Mouse (Mus musculus): ENCODE data around the gene Npr2. TPM values are rescaled to one million over a fixed set of nuclear protein-coding genes. Genes with fewer than 3 reads are reported as not detected.
A peak's percentile ranks its signal among the peaks of the same experiment; 100 is the strongest.

The Npr2 gene
- polyA plus RNA-seq, 1 experiment from 2014 or later, result 14.4 TPM

- H3K9ac ChIP-seq (replicated peaks), result no peak overlapping the region
- 8% methylated on average over 5 of the region's 5 CpGs for WGBS
- H3K9me3 ChIP-seq, result peaks cover 5% of the 10 kb centered on the region
- H3K4me3 ChIP-seq (replicated peaks), result no peak overlapping the region
- H3K27me3 ChIP-seq, result peaks cover 19% of the 10 kb centered on the region
- peaks cover 35% of the 10 kb centered on the region for H3K4me1 ChIP-seq (replicated peaks)
- H3K36me3 ChIP-seq, result no peaks in the 10 kb centered on the region
- ATAC-seq (ENCODE audit: insufficient number of reproducible peaks, insufficient read depth, low FRiP score, low TSS enrichment, low read depth), result peak; percentile 57
- 0 out of 2 replicates have a peak overlapping the region, but pooled peaks have one; percentile 88 for H3K4me2 ChIP-seq
- peak overlapping the region; percentile 72; the same call in 1 of the 2 replicates for H3K27ac ChIP-seq
Observed at GRCm38 (mm10) chr4:43630030-43630581, 1.6 kb upstream of the Npr2 start.

- ATAC-seq (ENCODE audit: insufficient number of reproducible peaks, insufficient read depth, low FRiP score, low TSS enrichment, low read depth), result 0 out of 2 replicates have a peak, but pooled peaks have one; percentile 11
- Histone ChIP-seq H3K9ac (replicated peaks) (peak overlapping the region; percentile 96), H3K27me3 (peaks cover 19% of the 10 kb centered on the region), H3K27ac (peak overlapping the region; percentile 72; the same call in 1 of the 2 replicates), H3K4me1 (replicated peaks) (peaks cover 35% of the 10 kb centered on the region), H3K4me3 (replicated peaks) (peak overlapping the region; percentile 74; the same call in 1 of the 2 replicates), H3K9me3 (no peaks in the 10 kb centered on the region), H3K36me3 (no peaks in the 10 kb centered on the region), H3K4me2 (peak overlapping the region; percentile 88)
- 23% methylated on average over 5 of the region's 5 CpGs for WGBS
Observed at GRCm38 (mm10) chr4:43630671-43631045, 1.1 kb upstream of the Npr2 start.

GRCm38 (mm10) chr4:43631956-43632920 lies 503 bp downstream of the Npr2 start:
- ATAC-seq (ENCODE audit: insufficient number of reproducible peaks, insufficient read depth, low FRiP score, low TSS enrichment, low read depth), result no peak
- H3K9ac ChIP-seq (replicated peaks), result peak overlapping the region; percentile 96
- no peak overlapping the region for H3K27ac ChIP-seq
- H3K4me3 ChIP-seq (replicated peaks), result peak overlapping the region; percentile 74
- no peaks in the 10 kb centered on the region for H3K9me3 ChIP-seq
- no peaks in the 10 kb centered on the region for H3K36me3 ChIP-seq
- H3K4me1 ChIP-seq (replicated peaks), result peaks cover 35% of the 10 kb centered on the region
- peak overlapping the region; percentile 88 for H3K4me2 ChIP-seq
- WGBS, result 44% methylated on average over 42 of the region's 42 CpGs
- H3K27me3 ChIP-seq, result peaks cover 19% of the 10 kb centered on the region

DNA sequence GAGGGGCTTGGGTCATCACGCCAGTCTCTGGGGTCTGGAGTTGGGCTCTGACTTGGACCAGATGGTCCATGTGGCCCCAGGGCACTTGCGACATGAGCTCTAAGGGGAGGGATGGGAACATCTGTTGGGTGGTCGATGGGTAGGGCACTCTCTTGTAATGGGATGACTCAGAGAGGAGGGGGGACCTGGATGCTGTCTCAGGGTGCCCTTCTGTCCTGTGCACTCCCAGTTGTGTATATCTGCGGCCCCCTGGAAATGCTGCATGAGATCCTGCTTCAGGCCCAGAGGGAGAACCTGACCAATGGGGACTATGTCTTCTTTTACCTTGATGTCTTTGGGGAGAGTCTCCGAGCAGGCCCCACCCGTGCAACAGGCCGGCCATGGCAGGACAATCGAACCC lies 1.6 kb downstream of the Npr2 start:
- ATAC-seq (ENCODE audit: insufficient number of reproducible peaks, insufficient read depth, low FRiP score, low TSS enrichment, low read depth), result no peak
- Histone ChIP-seq H3K9ac (replicated peaks) (no peak overlapping the region), H3K4me2 (peak overlapping the region; percentile 88), H3K27me3 (peaks cover 19% of the 10 kb centered on the region), H3K9me3 (no peaks in the 10 kb centered on the region), H3K4me3 (replicated peaks) (no peak overlapping the region), H3K4me1 (replicated peaks) (peaks cover 35% of the 10 kb centered on the region), H3K27ac (no peak overlapping the region), H3K36me3 (no peaks in the 10 kb centered on the region)
- WGBS, result 73% methylated on average over 8 of the region's 8 CpGs

GRCm38 (mm10) chr4:43633736-43634135 lies 2.0 kb downstream of the Npr2 start:
- Histone ChIP-seq H3K27me3 (peaks cover 19% of the 10 kb centered on the region), H3K9ac (replicated peaks) (no peak overlapping the region), H3K4me3 (replicated peaks) (no peak overlapping the region), H3K36me3 (no peaks in the 10 kb centered on the region), H3K27ac (no peak overlapping the region), H3K4me2 (peak overlapping the region; percentile 88; the same call in 1 of the 2 replicates), H3K9me3 (no peaks in the 10 kb centered on the region), H3K4me1 (replicated peaks) (peaks cover 35% of the 10 kb centered on the region)
- WGBS, result 93% methylated on average over 2 of the region's 2 CpGs
- no peak for ATAC-seq (ENCODE audit: insufficient number of reproducible peaks, insufficient read depth, low FRiP score, low TSS enrichment, low read depth)

DNA sequence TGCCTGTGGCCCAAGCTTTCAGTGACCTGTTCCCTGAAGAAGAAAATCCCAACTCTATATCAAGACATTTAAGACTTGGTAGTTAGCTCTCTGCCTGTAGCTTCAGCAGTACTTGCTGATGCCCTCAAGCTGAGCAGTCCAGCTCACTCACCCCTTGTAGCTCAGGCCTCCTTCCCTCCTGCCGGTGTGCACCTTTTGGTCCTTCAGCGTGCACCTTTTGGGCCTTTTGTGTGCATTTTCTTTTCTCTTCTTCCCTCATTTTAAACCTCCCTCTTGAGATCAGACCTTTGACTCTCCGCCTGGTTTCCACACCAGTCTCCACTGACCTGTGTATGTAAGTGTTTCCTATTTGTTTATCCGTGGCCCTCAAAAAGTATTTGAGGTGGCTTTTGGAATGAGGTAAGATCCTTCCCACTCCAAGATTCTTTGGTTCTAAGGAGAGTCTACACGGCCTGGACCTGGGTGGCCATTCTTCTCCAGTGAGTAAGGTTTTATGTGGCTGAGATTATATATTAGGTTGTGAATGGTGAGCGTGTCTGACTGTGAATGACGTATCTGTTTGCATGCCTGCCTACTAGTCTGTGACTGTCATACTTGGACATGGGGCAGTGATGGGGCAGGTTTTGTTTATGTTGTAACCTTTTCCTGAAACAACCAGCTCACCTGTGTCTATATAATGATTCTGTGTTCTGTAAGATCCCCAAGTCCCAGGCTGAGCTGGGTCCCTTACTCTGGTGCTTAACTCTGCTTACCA lies 3.1 kb downstream of the Npr2 start:
- Histone ChIP-seq H3K4me3 (replicated peaks) (no peak overlapping the region), H3K4me2 (no peak overlapping the region), H3K4me1 (replicated peaks) (peaks cover 35% of the 10 kb centered on the region), H3K36me3 (no peaks in the 10 kb centered on the region), H3K27ac (no peak overlapping the region), H3K9ac (replicated peaks) (no peak overlapping the region), H3K9me3 (no peaks in the 10 kb centered on the region), H3K27me3 (peaks cover 19% of the 10 kb centered on the region)
- 84% methylated on average over 7 of the region's 7 CpGs for WGBS
- ATAC-seq (ENCODE audit: insufficient number of reproducible peaks, insufficient read depth, low FRiP score, low TSS enrichment, low read depth), result no peak

DNA sequence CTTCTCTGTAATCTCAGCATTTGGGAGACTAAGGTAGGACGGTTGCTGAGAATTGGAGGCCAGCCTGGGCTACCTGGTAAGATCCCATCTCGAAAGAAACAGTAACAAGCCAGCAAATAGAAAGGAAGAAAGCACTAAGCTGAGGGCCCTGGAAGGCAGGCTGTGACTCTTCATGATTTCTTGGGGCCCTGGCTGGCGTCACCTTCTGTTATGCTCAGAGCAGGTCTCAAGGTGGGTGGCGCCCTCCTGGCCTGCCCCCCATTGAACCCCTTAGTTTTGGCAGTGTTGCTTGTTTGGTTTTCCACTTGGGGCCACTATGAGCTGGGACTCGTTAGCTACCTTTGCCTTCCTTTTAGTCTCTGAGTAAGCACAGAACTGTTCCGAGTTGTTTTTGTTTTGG lies 5.0 kb downstream of the Npr2 start:
- Histone ChIP-seq H3K9ac (replicated peaks) (no peak overlapping the region), H3K4me2 (no peak overlapping the region), H3K27me3 (peaks cover 17% of the 10 kb centered on the region), H3K4me1 (replicated peaks) (peaks cover 22% of the 10 kb centered on the region), H3K4me3 (replicated peaks) (no peak overlapping the region), H3K9me3 (no peaks in the 10 kb centered on the region), H3K27ac (no peak overlapping the region), H3K36me3 (no peaks in the 10 kb centered on the region; the same call in 1 of the 2 replicates)
- WGBS, result 74% methylated on average over 6 of the region's 6 CpGs
- no peak for ATAC-seq (ENCODE audit: insufficient number of reproducible peaks, insufficient read depth, low FRiP score, low TSS enrichment, low read depth)

- Histone ChIP-seq H3K27me3 (no peaks in the 10 kb centered on the region), H3K4me3 (replicated peaks) (no peak overlapping the region), H3K9me3 (no peaks in the 10 kb centered on the region), H3K36me3 (peaks cover 23% of the 10 kb centered on the region; the same call in 1 of the 2 replicates), H3K4me2 (no peak overlapping the region), H3K4me1 (replicated peaks) (no peaks in the 10 kb centered on the region), H3K27ac (no peak overlapping the region), H3K9ac (replicated peaks) (no peak overlapping the region)
- WGBS, result 74% methylated on average over 9 of the region's 9 CpGs
- ATAC-seq (ENCODE audit: insufficient number of reproducible peaks, insufficient read depth, low FRiP score, low TSS enrichment, low read depth), result no peak
Observed at GRCm38 (mm10) chr4:43640076-43640475, 8.3 kb downstream of the Npr2 start.

DNA sequence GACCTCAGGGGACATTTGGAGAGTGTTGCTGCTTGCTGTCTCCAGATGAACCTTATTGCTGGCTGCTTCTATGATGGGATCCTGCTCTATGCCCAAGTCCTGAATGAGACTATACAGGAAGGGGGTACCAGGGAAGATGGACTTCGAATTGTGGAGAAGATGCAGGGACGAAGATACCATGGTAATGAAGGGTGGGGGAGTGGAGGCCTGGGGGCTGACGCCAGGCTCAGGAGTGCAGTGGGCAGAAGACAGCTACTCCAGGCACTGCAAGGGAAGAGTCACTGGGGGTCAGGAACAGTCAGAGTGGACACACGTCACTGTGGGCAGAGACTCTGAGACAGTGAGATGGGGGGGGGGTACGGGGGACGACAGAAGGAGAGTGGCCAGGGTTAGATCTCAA lies 8.8 kb downstream of the Npr2 start:
- no peak for ATAC-seq (ENCODE audit: insufficient number of reproducible peaks, insufficient read depth, low FRiP score, low TSS enrichment, low read depth)
- Histone ChIP-seq H3K9ac (replicated peaks) (no peak overlapping the region), H3K4me1 (replicated peaks) (no peaks in the 10 kb centered on the region), H3K4me3 (replicated peaks) (no peak overlapping the region), H3K4me2 (no peak overlapping the region), H3K36me3 (peaks cover 23% of the 10 kb centered on the region; the same call in 1 of the 2 replicates), H3K9me3 (no peaks in the 10 kb centered on the region), H3K27ac (no peak overlapping the region), H3K27me3 (no peaks in the 10 kb centered on the region)
- WGBS, result 76% methylated on average over 6 of the region's 6 CpGs

DNA sequence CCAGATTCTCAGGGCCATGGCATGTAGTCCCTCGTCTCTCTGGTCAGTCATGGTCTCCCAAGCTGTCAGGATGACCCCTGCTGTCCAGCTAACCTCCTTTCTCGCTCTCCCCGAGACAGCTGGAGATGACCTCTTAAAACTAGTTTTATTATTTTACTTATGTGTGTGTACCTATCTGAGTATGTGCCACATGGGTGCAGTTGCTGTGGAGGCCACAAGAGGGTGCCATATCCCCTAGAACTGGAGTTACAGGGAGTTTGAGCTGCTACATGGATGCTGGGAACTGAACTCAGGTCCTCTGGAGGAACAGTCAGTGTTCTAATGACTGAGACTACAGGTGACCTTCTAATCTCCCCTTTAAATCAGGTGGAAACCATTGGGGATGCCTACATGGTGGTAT lies 18.0 kb downstream of the Npr2 start:
- peaks cover 6% of the 10 kb centered on the region; the same call in 1 of the 2 replicates for H3K4me1 ChIP-seq (replicated peaks)
- WGBS, result 92% methylated on average over 3 of the region's 3 CpGs
- ATAC-seq (ENCODE audit: insufficient number of reproducible peaks, insufficient read depth, low FRiP score, low TSS enrichment, low read depth), result no peak
- H3K36me3 ChIP-seq, result peaks cover 44% of the 10 kb centered on the region
- no peak overlapping the region for H3K4me2 ChIP-seq
- no peak overlapping the region for H3K27ac ChIP-seq
- H3K9ac ChIP-seq (replicated peaks), result no peak overlapping the region
- H3K27me3 ChIP-seq, result no peaks in the 10 kb centered on the region
- H3K4me3 ChIP-seq (replicated peaks), result no peak overlapping the region
- peaks cover 13% of the 10 kb centered on the region for H3K9me3 ChIP-seq

DNA sequence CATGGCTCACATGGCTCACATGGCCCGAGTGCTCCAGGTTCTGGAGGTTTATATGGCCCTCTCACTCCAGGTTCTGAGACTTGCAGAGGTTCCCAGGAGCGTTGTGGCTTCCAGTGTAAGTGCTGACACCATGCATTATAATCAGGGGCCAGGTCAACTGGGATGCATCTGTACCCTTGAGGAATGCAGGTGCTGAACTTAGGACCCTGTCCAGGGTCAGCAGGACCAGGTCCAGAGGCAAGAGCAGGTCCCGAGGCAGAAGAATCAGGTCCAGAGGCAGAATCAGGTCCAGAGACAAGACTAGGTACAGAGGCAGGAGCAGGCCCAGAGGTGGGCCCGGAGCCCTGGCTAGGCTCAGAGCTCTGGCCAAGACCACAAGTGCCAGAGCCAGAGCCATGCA lies 21.0 kb downstream of the Npr2 start:
- WGBS, result 81% methylated on average over 4 of the region's 4 CpGs
- H3K27ac ChIP-seq, result no peak overlapping the region
- no peak for ATAC-seq (ENCODE audit: insufficient number of reproducible peaks, insufficient read depth, low FRiP score, low TSS enrichment, low read depth)

More for the DNA sequence above, 21.0 kb downstream of the Npr2 start:
- Histone ChIP-seq H3K4me2 (peak overlapping the region; percentile 51; the same call in 1 of the 2 replicates), H3K4me3 (replicated peaks) (no peak overlapping the region), H3K36me3 (peaks cover 27% of the 10 kb centered on the region), H3K27me3 (no peaks in the 10 kb centered on the region), H3K9me3 (peaks cover 13% of the 10 kb centered on the region), H3K9ac (replicated peaks) (no peak overlapping the region), H3K4me1 (replicated peaks) (peaks cover 20% of the 10 kb centered on the region; the same call in 1 of the 2 replicates)

All from limb, embryonic 12.5 days (tissue).